Mouse (Mus musculus): Measurements from ENCODE around the gene Gm37240.

Gm37240 gene

GRCm38 (mm10) chr3:84814157-84814761 is 1073.1 kb downstream of the Gm37240 start:
- peak; percentile 100 for DNase-seq

GRCm38 (mm10) chr3:84813436-84814156 is 1073.7 kb downstream of the Gm37240 start:
- no peak for DNase-seq

GRCm38 (mm10) chr3:84810803-84811202 is 1076.5 kb downstream of the Gm37240 start:
- no peak for DNase-seq

- no peak for DNase-seq
Measured at GRCm38 (mm10) chr3:84808906-84809305, 1078.4 kb downstream of the Gm37240 start.

GRCm38 (mm10) chr3:84807826-84808225 is 1079.5 kb downstream of the Gm37240 start:
- DNase-seq = no peak

DNA sequence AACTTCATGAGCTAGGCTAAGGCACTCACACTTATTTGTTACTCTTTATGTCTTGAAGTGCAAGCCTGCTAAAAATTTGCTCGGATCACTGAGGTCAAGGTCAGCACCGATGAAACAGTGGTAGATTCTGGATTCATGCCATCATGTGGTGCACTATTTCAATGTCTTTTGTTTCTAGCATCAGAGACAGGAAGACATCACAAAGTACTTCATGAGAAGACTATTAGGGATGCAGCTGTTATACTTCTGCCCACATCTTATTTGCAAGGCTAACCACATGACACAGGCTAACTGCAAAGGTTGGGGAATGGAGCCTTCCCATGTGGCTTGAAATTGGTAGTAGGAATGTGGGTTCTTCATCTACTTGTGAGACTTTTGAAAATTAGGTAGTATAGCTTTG is 1081.1 kb downstream of the Gm37240 start:
- no peak for DNase-seq

- no peak for DNase-seq
Measured at GRCm38 (mm10) chr3:84804036-84804435, 1083.3 kb downstream of the Gm37240 start.

GRCm38 (mm10) chr3:84787914-84788313 is 1099.4 kb downstream of the Gm37240 start:
- DNase-seq = no peak

GRCm38 (mm10) chr3:84776084-84776483 is 1111.2 kb downstream of the Gm37240 start:
- DNase-seq = no peak

DNA sequence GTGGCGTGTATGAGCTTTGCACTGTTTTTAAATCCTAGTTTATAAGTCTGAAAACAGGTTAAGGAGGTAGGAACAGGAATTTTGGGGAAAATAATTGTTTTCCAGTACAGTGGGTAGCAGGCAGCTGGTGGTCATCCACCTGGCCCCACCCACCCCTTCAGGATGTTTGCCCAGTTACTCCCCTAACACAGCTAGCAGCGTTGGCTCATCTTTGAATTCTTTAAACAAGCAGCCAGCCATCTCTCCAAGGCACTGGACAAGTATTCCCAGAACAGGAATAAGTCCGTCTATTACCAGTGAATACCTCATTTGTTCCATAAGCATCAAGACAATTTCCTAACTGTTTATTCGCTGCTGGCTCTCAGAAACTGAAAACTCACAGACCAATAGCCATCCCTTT is 1111.7 kb downstream of the Gm37240 start:
- DNase-seq = no peak

DNA sequence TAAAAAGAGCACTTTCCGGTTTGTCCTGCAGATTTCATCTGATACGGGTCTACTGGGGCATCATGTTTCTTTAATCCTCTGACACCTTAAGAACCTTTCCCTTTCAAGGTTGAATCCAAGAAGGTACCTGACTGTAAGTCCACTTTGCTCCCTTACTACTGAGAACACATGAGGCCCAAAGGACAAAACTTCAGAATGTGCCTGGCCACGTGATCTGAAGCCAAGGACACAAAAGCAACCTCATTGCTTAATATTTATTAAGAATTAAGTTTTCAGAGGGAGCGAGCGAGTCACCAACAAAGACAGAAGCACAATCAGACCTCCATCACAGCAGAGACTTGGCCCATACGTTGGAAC is 1112.3 kb downstream of the Gm37240 start:
- DNase-seq = no peak

GRCm38 (mm10) chr3:84774246-84775066 is 1112.9 kb downstream of the Gm37240 start:
- no peak for DNase-seq

DNA sequence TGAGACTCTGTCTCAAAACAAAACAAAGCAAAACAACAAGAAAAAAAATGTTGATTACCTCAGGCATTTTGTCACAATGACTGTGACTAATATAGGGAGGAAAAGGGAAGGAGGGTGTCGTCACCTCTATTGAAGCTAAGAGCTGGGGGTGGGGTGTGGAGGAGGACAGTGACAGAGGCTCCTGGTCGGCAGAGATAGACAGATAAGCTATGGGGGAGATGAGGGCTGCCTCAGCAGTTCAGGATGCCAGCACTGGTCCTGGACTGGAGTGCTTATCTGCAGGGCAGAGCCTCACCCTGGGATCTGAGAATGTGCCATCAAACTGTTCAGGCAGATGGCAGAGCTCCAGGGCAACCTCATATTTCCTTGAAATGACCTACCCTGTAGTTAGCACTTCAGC is 1115.3 kb downstream of the Gm37240 start:
- DNase-seq = no peak

GRCm38 (mm10) chr3:84770518-84770917 is 1116.8 kb downstream of the Gm37240 start:
- DNase-seq = no peak

DNA sequence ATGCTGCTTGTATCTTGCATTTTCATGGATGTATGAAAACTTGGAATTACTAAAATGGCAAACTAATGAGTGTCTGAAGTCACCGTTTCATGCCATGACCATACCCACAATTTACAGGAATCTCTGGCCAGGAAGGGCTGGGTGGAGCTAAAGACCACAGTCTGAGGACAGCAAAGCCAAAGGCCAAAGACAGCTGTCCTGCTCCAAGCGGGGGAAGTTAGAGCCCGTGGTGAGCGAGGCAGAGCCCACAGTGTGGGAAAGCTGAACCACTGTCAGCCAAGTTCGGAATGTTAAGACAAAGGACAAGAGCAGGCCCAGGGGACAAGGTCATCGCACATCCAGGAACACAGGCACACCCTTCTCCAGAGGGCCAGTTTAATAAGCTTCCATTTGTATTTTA is 1117.9 kb downstream of the Gm37240 start:
- no peak for DNase-seq

DNA sequence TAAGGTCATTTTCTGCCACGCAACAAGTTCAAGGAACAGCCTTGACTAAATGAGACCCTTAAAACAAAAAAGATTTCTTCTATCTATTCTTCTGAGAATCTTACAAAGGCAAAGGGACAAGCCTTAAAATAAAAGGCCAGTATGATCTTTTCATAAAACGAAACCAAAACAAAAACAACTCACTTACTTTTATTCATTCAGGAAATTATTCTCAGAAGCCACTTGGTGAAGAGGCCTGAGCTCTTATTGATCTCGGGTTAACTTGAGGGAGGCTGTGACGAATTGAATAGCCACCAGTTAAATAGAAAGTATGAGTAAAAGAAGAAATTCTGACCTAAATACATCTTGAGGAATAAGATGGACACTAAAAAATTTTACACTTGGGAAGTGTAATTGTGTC is 1118.4 kb downstream of the Gm37240 start:
- no peak for DNase-seq

GRCm38 (mm10) chr3:84753816-84754215 is 1133.5 kb downstream of the Gm37240 start:
- peak; percentile 29 to 60 for DNase-seq

DNA sequence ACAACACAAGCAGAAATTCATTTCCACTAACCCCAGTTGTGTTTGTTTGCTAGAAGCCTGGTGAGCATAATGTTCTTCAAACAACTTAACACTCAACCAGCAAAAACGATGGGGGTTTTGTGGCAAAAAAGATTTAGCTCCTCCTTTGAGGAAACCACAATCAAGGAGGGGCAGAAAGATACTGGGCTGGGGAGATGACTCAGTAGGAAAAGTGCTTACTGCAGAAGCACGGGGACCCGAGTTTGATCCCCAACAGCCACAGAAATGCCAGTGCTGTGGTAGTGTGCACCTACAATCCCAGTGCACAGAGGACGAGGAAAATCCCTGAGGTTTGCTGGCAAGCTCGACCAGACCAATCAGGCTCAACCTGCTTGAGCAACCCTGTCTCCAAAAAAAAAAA is 1138.1 kb downstream of the Gm37240 start:
- no peak for DNase-seq

- no peak for DNase-seq
Measured at GRCm38 (mm10) chr3:84748139-84748538, 1139.2 kb downstream of the Gm37240 start.

GRCm38 (mm10) chr3:84745537-84746189 is 1141.7 kb downstream of the Gm37240 start:
- no peak for DNase-seq

- no peak for DNase-seq
Measured at GRCm38 (mm10) chr3:84744707-84745106, 1142.6 kb downstream of the Gm37240 start.

DNA sequence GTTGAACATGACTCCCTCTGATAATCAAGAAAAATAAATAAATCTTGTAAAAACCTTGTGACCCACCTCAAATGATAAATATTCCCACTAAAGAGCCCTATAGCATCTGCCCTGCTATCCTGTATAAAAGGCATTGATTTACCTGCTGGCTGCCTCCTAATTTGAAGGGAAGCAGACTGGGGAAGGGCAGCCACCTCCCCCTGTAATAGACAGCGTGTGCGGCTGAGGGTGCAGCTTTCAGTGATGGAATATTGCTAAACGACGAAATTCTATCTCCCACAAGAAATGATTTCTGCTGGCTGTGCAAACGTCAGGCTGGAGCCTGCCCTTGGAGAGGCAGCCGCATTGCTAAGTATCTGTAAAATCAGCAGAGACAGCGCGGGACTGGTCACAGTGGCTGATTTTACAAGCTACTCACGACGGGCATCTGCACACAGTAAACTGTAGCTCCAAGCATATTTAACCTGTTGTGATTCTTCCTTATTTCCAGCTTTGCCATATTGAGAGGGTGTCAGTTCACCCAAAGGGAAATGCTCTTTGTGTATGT is 1147.2 kb downstream of the Gm37240 start:
- no peak for DNase-seq

- no peak for DNase-seq
Measured at GRCm38 (mm10) chr3:84737137-84737536, 1150.2 kb downstream of the Gm37240 start.

Data from thymus, postnatal 36 days (tissue).